Mouse (Mus musculus) layer of hippocampus, adult 18-20 months (tissue): ENCODE data around the gene Fam240a. TPM values are rescaled to one million over a fixed set of nuclear protein-coding genes. Genes with fewer than 3 reads are reported as not detected.

Experiments used
- DNase-seq, 2 experiments: peaks; one replicate each; pipeline ENCODE4 v3.0.0; 2022; ENCODE audit warnings: low spot score in 2 of 2
- total RNA-seq, 2 experiments: library from RNA; stranded (reverse); gene quantifications; 2 replicates each; pipeline ENCODE4 v1.2.3; 2021

Fam240a gene
- total RNA-seq, 2 experiments from 2014 or later, result not detected

GRCm38 (mm10) chr9:110895994-110896393, 20.7 kb downstream of the Fam240a start:
- DNase-seq, result no peak

- DNase-seq, result no peak
Measured at GRCm38 (mm10) chr9:110895507-110895906, 21.2 kb downstream of the Fam240a start.

GRCm38 (mm10) chr9:110893429-110893828, 23.2 kb downstream of the Fam240a start:
- DNase-seq, result no peak

GRCm38 (mm10) chr9:110892552-110892951, 24.1 kb downstream of the Fam240a start:
- no peak for DNase-seq

- DNase-seq, result no peak
Measured at GRCm38 (mm10) chr9:110891077-110891828, 25.4 kb downstream of the Fam240a start.

- DNase-seq, result no peak
Measured at GRCm38 (mm10) chr9:110890026-110890783, 26.5 kb downstream of the Fam240a start.

GRCm38 (mm10) chr9:110888935-110889334, 27.7 kb downstream of the Fam240a start:
- no peak for DNase-seq

- DNase-seq, result no peak
Measured at GRCm38 (mm10) chr9:110887388-110888303, 29.0 kb downstream of the Fam240a start.

GRCm38 (mm10) chr9:110881953-110882352, 34.7 kb downstream of the Fam240a start:
- DNase-seq, result no peak

GRCm38 (mm10) chr9:110880772-110881171, 35.9 kb downstream of the Fam240a start:
- DNase-seq, result no peak

- DNase-seq, result peak in 1 of 2 experiments; percentile 44
Measured at GRCm38 (mm10) chr9:110879998-110880561, 36.6 kb downstream of the Fam240a start, which contains the start of gene Tmie. TSS of gene Tmie (minus strand) at chr9:110880113.

GRCm38 (mm10) chr9:110879191-110879920, 37.3 kb downstream of the Fam240a start, which contains the start of gene Als2cl:
TSS of gene Als2cl (plus strand) at chr9:110879870.
- DNase-seq, result peak in 1 of 2 experiments; percentile 40

- peak in 1 of 2 experiments; percentile 40 for DNase-seq
Measured at GRCm38 (mm10) chr9:110877888-110878287, 38.8 kb downstream of the Fam240a start.

GRCm38 (mm10) chr9:110877353-110877752, 39.3 kb downstream of the Fam240a start:
- no peak for DNase-seq

GRCm38 (mm10) chr9:110875288-110875695, 41.4 kb downstream of the Fam240a start:
- DNase-seq, result no peak

GRCm38 (mm10) chr9:110874660-110875191, 41.9 kb downstream of the Fam240a start:
- DNase-seq, result no peak

- DNase-seq, result no peak
Measured at GRCm38 (mm10) chr9:110873681-110874659, 42.7 kb downstream of the Fam240a start.

- DNase-seq, result peak; percentile 50 to 79
Measured at GRCm38 (mm10) chr9:110871030-110871429, 45.6 kb downstream of the Fam240a start.
